Mouse (Mus musculus): ENCODE measurements around the gene Tiam1.

Gene Tiam1

DNA sequence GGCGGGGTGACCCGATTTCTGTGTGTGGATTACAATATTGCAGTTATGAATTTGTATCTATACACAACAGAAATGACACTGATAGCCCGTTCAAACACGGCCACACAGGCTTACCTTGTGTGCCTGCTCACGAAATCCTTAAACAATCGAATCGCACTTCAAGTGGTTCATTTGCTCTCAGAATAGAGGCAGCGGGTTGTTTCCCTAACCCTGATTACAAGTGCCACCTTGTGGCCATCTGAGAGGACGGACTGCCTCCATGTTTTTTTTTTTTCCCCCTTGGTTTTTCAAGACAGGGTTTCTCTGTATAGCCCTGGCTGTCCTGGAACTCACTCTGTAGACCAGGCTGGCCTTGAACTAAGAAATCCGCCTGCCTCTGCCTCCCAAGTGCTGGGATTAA lies 312.4 kb downstream of the Tiam1 start:
- peak; percentile 67 for DNase-seq

DNA sequence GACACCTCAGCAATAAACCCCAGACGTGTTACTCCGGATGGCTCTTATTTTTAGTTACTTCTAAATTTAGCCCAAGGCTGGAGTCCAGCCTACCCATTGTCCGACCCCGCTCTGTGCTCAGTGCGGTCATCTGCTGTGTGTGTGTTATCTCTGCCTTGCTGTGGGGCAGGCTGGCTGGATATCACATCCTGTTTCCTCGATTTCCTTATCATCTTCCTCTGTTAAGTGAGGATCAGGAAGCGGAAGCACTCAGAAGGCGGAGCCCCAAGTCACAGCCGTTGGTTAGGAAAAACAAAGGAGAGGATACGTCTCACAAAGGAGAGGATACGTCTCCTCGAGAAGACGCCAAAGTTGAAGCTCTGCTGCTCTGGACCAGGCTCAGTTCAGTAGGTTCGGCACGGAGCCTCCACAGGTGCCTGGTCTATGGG lies 313.3 kb downstream of the Tiam1 start:
- no peak for DNase-seq

DNA sequence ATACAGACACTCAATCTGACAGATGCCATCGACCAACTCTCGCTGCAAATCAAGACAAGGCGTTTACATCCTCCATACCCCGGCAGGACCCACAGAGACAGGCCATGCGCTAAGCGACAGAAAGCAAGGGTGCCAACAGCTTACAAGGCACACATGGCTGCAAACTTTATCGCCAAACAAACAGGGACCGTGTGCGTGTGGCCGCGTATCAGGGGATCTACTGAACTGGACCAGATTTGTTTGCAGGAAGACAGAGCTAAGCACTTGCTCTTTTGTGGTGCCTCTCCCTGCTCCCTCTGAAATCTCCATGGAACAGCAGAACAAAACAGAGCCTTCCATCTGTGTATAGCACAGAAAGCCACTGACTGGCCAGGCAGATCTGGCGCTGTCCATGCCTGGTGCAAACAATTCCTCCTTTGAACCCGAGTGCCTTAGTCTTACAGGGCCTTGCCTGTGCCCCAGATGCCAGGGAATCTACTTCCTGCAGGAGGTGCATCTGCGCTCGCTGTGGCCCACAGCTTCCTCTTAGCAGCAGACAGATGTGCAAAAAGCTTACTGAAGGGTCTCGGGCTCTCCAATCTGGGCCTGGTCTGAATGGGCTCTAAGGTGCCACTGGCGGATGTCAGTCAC lies 316.0 kb downstream of the Tiam1 start:
- no peak for DNase-seq

DNA sequence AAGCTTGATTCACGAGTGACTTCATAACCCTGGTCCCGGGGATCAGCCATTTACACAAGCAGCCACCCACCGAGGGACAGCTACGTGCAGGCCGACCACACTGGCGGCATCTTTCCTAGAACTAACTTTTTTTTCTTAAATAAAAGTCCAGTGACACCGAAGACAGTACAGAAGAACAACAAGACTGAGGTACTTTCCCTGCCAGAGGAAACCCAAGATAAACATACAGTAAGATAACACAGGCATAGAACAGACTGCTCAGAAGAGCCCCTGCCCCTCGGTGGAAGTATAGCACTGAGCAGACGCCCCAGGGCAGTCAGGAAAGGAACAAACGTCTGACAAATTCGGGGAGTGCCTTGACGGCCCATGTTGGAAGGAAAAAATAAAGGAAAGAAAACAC lies 317.7 kb downstream of the Tiam1 start:
- no peak for DNase-seq

DNA sequence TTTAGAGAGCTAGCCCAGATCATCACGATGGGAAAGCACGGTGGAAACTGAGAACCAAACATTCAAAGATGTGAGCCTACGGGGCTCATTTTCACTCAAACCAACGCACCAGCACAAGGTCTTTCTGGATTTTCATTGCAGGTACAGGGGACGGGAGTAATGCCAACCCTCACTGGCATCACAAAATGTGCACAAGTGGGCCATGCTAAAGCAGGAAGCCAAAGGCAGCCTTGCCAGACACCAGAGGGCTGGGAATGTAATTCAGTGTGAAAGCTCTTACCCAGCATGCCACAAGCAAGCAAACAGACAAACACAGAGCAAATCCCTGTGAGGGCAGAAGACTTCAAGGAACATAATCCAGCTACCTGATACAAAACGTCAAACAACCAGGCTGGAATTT lies 320.7 kb downstream of the Tiam1 start:
- no peak for DNase-seq

DNA sequence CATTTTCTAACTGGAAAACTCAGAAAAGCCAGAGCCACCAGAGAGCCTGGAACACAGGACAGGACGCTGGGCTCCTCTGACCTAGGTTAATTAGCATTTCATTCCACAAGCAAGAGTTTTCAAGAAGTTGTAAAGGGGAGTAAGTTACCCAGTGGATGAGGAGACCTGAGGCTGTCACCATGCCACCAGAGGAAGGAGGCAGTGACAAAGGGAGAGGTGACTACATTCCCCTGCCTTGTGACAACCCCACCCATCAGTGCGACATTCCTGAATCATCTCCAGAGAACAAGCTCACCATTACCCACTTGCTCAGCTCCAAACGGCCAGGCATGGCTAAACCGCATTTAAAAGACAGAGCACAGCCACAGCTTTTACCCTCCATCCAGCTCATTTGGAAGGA lies 324.9 kb downstream of the Tiam1 start:
- no peak for DNase-seq

DNA sequence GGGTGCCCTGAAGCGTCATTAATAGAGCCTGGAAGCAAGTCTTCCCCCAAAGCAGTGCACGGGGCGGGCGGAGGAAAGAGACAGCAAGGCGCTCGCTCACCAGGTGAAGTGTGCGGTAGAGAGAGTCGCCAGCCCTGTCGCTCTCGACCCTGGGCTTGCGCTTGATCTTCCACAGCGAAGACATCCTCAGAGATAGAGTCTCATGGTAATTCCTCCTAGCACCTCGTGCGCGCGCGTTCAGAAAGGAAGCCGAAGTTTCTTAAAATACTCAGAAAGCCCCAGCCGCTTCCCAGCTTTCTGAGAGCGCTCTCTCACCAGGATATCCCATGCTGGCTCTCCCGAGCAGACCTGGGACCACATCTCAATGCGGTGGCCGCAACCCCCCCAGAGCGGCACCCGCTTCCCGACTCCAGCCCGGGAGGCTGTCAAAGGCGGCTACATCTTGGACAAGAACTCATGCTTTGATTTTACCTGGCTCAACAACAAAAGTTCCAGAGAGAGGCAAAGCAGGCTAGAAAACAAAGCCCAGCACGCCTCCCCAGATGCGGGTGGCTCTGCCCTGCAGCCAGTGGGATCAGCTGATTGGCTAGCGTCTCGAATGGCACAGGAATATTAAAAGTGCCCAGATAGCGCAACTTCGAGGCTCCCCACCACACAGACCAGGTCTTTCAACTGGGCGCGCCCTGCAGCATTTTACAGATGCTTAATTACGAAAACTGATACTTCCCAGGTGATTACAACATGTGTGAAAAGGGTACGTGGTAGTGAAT lies 325.5 kb downstream of the Tiam1 start:
- DNase-seq, result peak; percentile 31

DNA sequence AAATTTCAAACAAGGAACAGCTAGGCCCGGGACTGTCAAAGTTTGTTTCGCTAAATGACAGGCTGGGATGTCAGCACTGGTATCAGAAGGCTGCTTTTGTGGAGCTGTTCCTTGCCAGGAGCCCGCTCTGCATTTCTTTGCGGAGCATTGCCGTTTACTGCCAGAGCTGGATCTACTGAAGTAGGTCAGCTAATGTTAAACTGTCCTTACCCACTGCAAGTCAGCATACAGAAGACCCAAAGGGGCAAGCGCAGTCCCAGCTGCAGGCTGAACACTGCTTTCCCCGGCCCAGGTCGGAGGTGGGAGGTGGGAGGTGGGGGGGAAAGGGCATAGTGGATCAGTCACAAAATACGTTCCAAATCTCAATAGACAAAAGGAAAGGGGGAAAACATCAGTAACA lies 326.3 kb downstream of the Tiam1 start:
- DNase-seq, result no peak

DNA sequence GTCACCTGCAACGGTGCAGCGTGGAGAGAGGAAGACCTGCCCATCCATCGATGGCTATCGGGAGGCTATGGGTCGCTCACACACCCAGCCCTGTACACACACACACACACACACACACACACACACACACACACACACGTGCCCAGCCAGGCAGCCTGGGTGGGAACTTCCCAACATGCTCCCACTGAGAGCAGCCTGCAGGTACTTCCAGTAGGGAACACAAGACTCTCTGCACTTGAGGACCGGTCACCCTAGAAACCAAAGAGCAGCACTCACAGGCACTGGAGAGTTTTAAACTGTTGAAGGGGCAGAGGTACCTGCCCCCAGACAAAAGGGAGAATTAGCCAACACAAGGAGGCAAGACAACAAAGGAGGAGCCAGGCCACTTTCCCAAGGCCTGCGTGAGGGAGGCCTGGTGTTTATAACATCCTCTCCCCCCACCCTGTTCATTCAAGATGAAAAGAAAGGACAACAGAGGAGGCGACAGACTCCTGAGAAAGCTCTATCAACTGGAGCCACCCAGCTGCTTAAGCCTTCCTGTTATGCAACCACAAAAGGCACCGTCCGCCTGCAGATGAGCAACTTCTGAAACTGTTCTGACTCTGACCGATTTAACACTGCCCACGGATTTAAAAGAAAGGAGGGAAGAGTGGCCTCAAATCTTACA lies 326.9 kb downstream of the Tiam1 start:
- peak; percentile 76 for DNase-seq

DNA sequence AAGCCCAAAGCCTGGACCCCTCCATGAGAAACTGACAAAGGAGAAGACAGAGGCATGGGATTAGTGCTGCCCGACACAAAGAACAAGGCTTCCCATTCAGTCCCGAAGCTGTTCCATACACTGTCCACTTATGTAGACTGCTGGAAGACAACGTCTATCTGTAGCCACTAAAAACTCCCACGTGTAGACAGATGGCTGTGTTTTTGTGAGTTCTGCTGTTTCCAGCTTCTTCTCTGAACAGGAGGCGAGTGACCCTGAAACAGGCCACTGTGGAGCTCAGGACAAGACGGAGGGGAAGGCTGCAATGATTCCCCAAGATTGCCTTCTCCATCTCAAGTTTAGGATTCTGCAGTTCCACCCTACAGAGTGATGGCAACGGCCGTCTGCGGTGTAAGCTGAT lies 330.0 kb downstream of the Tiam1 start:
- peak; percentile 40 for DNase-seq

DNA sequence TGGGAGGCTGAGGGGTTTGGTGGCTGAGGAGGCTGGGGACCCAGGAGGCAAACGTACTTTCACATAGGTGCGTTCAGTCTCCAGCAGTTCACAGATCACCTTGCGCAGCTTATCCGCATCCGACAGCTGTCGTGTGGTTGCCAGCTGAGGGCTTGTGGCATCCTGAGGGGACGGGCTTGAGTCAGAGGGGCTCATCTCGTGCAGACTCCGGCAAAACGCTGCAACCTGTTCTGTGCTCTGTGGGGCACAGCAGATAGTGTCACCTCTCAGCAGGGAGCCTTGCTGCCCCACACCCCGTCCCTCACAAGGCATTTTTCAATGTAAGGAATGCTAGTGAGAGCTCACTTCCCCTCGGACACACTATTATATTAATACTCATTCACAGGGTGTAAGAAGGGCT lies 330.7 kb downstream of the Tiam1 start:
- DNase-seq, result no peak

DNA sequence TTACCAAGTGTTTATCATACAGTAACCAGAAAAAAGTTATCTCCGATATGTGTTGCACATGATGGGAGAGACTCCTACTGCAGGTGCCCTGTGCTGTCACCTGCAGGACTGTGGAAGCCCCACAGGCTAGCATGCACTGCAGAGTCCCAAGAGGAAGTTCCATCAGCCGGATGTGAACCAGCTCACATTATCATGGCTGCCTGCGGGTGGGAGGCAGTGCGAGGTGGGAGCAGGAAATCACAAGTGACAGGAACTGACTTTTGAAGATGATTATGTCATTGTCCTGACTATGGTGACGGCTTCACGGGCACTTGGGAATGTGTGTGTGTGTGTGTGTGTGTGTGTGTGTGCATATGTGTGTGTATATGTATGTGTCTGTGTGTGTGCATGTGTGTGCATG lies 333.2 kb downstream of the Tiam1 start:
- DNase-seq, result no peak

DNA sequence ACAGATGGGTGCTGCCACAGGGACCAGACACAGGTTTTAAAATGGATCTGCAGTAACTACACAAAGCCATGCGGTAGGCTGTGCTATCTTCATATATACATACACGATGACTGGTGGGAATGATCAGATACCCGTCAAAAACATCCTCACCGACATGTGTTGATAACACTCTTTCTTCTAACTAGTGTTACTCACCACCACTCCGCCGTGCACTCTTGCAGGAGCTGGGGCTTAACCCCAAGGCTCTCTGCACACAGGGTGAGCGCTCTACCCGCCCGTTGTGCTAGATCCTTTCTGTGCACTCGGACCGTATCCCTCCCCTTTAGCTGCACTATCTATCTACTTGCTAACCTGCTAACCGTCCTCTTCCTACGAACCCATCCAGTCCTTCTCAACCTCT lies 335.4 kb downstream of the Tiam1 start:
- DNase-seq, result no peak

DNA sequence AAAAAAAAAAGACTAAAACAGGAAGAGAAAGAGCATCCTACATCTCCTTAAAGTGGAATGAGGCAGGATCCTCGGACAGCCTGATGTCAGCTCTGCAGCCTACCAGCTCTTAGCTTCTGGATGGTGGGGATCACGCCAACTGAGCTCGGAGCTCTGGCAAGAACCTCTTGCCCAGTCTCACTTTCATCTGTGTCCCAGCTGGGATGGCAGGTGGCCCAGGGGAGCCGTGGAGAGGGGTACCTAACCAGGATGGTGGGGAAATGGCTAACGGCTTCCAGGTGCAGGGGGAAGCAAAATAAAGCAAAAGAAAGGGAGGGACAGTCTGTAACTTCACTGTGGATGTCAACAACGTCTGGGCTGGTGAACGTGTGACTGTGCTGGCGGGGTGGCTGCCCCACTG lies 337.6 kb downstream of the Tiam1 start:
- DNase-seq, result no peak

DNA sequence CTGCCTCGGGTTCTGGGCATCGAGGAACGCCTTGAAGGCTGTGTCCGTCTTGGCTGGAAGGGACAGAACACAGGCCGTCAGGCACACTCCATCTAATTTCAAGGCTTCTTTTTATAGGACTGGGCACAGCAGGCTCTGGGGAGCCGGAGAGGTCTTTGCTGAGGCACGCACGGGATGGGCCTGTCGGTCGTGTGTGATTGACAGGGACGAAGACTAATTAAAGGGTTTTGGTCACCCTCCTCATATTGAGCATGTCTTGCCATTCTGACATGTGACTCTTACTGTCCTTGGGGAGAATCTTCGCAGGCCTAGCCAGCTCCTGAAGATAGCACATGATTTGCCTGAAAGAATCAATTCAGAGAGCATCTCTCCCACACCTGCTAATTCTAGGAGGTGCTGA lies 338.4 kb downstream of the Tiam1 start:
- no peak for DNase-seq

DNA sequence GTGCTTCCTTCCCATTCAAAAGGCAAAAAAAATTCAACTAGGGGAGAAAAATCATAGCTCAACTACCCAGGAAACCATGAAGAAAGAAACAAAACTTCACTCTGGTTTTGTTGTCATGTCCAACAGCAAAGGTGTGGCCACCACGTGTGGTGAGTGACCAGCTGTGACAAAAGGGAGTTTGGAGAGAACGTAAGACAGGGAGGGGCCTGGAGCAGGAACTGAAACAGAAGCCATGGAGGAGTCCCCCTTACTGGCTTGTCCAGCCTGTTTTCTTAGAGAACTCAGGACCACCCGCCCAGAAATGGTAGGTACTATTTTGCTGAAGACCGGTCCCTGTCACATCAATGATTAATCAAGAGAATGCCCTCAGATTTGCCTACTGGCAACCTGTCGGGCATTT lies 342.1 kb downstream of the Tiam1 start:
- no peak for DNase-seq

DNA sequence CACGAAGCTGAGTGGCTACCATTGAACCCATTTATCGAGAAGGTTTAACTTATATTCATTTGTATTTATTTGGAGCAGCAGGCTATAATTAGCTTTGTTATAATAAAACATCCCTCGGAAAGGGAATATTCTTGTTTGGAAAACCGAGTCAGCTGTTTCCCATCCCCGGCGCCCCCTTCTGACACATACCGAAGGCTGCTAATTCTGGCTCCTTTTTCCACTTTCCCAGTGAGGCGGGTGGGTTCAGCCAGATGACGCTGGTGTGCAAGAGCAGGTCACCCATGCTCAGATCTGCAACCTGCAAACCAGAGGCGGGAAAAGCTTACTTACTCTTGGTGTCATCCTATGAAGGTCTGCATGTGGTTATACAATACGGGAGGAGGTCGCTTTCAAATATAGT lies 343.8 kb downstream of the Tiam1 start:
- no peak for DNase-seq

DNA sequence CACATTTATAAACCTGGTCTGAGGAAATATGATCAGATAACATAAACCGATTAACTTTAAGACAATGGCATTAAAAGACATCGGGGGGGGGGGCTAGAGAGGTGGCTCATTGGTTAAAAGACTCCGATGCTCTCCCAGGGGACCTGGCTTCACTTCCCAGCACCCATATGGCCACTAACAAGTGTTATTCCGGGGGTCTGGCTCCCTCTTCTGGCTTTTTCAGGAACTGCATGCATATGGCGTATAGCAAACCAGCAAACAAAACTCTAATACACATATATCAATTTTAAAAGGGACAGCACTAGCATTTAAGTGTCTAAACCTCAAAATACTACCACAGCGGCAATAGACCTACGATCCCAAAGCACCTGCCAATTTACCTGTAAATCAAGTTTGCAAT lies 347.0 kb downstream of the Tiam1 start:
- DNase-seq, result no peak

DNA sequence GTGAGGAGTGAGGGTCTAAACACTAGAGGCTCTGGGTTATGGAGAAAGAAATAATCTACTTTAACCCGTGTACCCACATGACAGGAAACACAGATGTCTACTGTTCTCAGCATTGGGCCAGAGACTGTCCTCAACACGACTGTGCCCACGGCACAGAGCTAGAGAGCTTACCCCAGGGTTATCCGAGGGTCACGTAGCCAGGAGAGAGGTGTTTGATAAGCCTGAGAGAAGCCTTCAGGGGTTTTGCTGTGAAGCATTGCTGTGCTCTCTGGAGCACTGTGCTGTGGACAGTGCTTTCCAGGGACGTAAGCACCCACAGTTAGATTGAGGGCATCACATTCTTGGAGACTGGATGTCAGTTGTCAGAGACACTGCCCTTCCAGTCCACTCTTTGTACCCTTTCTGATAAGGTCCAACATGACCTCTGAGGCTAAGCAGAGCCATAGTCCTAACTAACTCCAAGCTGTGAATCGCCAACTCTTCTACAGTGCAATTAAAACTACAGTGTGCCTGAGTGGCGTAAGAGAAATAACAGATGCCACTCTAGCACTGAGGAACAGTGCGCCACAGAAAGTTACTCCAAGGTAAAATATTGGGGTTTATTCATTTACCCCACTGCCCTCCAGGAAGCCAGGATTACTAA lies 353.7 kb downstream of the Tiam1 start:
- no peak for DNase-seq

DNA sequence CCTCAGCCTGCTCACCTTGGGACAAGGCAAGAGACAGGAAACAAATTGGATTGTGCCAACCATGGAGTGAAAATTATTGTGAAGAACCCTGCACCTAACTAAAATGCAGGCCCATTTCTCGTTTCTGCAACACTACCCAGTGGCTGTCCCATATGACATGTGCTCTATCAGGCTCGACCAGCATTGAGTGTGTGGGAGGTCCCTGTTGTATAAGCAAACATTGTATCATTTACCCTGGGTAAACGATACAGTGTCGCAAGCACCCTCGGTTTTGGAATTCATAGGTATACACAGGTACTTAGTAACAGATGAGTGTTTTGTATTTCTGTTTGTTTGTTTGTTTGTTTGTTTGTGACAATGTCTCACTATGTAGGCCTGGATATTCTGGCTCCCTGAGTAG lies 357.8 kb downstream of the Tiam1 start:
- no peak for DNase-seq

DNA sequence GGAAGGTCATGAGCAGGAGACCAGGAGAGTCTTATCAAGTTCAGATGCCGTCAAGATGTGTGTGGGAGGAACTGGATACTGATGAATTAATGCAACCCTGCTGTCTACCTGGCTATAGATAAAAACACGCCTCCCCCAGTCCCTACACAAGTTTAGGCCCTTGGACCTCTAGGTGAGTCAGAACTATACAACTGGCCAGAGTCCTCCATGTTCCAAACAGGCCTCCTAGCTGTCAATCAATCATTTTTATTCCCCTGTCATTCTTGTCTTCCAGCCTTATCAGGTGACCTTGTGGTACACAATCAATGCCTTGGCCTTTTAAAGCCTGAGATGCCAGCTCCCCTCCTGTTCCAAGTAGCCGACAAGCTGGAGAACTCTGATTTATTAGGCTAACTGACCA lies 363.9 kb downstream of the Tiam1 start:
- no peak for DNase-seq

DNA sequence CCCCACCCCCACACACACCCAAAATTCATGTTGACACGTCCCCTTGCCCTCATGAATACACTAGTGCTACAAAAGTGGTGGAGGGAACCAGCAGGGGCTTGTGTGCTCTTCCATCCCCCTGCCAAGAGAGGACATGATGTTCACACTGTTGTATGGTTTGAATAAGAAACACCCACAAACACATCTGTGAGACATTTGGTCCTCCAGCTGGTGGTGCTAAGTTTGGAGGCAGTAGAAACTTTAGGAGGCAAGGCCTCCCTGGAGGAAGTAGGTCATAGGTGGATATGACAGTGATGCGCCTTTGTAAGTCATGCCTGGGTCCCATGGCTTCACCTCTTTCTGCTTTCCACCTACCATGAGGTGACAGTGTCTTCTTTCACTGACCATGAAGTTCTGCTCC lies 366.1 kb downstream of the Tiam1 start:
- peak; percentile 71 for DNase-seq

DNA sequence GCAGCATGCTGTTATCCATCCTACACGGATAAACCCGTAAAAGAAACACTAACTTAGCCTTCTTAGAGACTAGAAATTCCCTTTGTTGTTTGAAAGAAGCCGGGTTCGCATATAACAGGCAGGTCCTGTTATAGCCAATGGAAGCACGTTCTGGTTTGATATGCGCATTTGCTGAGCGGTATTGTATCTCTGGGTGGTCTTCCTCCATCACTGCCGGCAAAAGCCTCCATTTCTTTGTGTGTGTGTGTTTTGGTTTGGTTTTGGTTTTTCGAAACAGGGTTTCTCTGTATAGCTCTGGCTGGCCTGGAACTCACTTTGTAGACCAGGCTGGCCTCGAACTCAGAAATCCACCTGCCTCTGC lies 369.0 kb downstream of the Tiam1 start:
- no peak for DNase-seq

Data from right cerebral cortex, adult 18-20 months (tissue).